Mouse (Mus musculus): Measurements from ENCODE around the gene Ptpra. TPM values are rescaled to one million over a fixed set of nuclear protein-coding genes. Genes with fewer than 3 reads are reported as not detected.

The Ptpra gene
- polyA plus RNA-seq, 1 experiment from 2014 or later: 28.2 TPM

DNA sequence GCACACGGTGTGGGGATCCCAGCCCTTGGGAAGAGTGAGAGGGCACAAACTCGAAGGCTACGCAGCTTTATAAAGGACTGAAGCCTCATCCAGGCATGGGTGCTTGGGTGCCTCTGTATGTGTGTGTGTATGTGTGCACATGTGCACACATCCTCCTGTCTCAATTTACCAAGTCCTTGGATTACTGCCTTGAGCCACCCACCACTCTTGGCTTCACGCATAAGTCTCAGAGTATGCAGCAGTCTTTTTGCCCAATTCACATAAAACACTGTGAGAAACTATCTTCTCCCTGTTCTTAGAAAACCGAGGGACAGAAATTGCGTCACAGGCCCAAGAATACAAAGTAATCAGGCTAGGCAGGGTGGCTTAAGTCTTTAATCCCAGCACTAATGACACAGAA lies 135.9 kb downstream of the Ptpra start:
- no peak for TF ChIP-seq CTCF (IDR thresholded peaks at IDR 0.05; ENCODE audit: low read depth)

DNA sequence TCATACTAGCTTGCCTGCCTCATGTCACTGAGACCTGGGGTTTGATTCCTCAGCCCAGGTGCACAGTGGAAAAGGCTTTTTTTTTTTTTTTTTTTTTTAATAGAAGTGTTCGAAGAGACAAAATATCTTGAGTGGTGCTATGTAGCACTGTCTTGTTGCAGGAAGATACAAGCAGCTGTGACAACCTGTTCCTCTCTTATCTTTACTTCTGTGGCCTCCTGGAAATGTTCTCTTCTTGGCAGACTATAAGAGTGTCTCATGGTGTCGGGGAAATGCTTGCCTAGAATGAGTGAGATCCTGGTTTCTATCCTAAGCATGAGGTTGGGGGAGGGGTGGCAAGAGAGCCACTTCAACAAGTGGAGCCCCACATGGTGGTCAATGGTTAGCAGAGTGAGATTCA lies 138.3 kb downstream of the Ptpra start:
- Histone ChIP-seq H3K27ac (ENCODE audit: low read depth, low read length) (no peak overlapping the region), H3K9me3 (ENCODE audit: control insufficient read depth) (no peaks in the 10 kb centered on the region), H3K36me3 (ENCODE audit: control insufficient read depth, insufficient read depth) (peaks cover 21% of the 10 kb centered on the region), H3K4me1 (replicated peaks; ENCODE audit: control insufficient read depth, insufficient read depth, low read length) (no peaks in the 10 kb centered on the region), H3K9ac (ENCODE audit: low read depth, low read length) (no peak overlapping the region), H3K4me2 (replicated peaks; ENCODE audit: low read depth) (no peak overlapping the region), H3K4me3 (ENCODE audit: low read depth, low read length) (no peak overlapping the region), H3K27me3 (replicated peaks; ENCODE audit: control insufficient read depth, insufficient read depth, low read length) (no peaks in the 10 kb centered on the region)
- no peak for ATAC-seq
- no peak for TF ChIP-seq CTCF (IDR thresholded peaks at IDR 0.05; ENCODE audit: low read depth)
- 80% methylated on average over 2 of the region's 2 CpGs for WGBS

More for the DNA sequence above, 135.9 kb downstream of the Ptpra start:
- Histone ChIP-seq H3K9ac (ENCODE audit: low read depth, low read length) (no peak overlapping the region), H3K4me3 (ENCODE audit: low read depth, low read length) (no peak overlapping the region), H3K4me1 (replicated peaks; ENCODE audit: control insufficient read depth, insufficient read depth, low read length) (no peaks in the 10 kb centered on the region), H3K27me3 (replicated peaks; ENCODE audit: control insufficient read depth, insufficient read depth, low read length) (peaks cover 21% of the 10 kb centered on the region), H3K9me3 (ENCODE audit: control insufficient read depth) (no peaks in the 10 kb centered on the region), H3K36me3 (ENCODE audit: control insufficient read depth, insufficient read depth) (peaks cover 9% of the 10 kb centered on the region), H3K4me2 (replicated peaks; ENCODE audit: low read depth) (no peak overlapping the region), H3K27ac (ENCODE audit: low read depth, low read length) (no peak overlapping the region)
- ATAC-seq: no peak
- 82% methylated on average over 6 of the region's 6 CpGs for WGBS

GRCm38 (mm10) chr2:130589157-130589556 lies 139.1 kb downstream of the Ptpra start:
- Histone ChIP-seq H3K27me3 (replicated peaks; ENCODE audit: control insufficient read depth, insufficient read depth, low read length) (no peaks in the 10 kb centered on the region), H3K9me3 (ENCODE audit: control insufficient read depth) (no peaks in the 10 kb centered on the region), H3K4me1 (replicated peaks; ENCODE audit: control insufficient read depth, insufficient read depth, low read length) (no peaks in the 10 kb centered on the region), H3K4me3 (ENCODE audit: low read depth, low read length) (no peak overlapping the region), H3K36me3 (ENCODE audit: control insufficient read depth, insufficient read depth) (peaks cover 21% of the 10 kb centered on the region), H3K9ac (ENCODE audit: low read depth, low read length) (no peak overlapping the region), H3K4me2 (replicated peaks; ENCODE audit: low read depth) (no peak overlapping the region), H3K27ac (ENCODE audit: low read depth, low read length) (no peak overlapping the region)
- WGBS: 67% methylated on average over 4 of the region's 4 CpGs
- no peak for ATAC-seq
- no peak for TF ChIP-seq CTCF (IDR thresholded peaks at IDR 0.05; ENCODE audit: low read depth)

DNA sequence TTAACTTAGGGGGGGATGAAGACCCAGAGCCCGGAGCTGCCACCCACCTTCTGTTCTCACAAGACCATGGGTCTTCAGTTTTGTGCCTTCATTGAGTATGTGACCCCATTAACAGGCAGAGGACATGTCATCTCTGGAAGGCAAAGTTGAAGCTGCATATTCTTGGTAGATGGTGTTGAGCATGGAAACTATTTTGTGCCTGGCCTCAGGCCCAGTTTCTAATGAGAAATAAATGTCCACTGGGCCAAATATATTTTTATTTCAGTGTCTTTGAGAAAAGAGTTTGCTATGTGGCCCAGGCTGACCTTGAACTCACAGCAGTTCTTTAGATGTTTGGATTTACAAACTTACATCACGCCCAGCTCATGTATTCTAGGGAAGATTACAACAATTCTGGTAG lies 139.7 kb downstream of the Ptpra start:
- TF ChIP-seq CTCF (IDR thresholded peaks at IDR 0.05; ENCODE audit: low read depth): no peak
- no peaks in the 10 kb centered on the region for H3K27me3 ChIP-seq (replicated peaks; ENCODE audit: control insufficient read depth, insufficient read depth, low read length)
- H3K4me2 ChIP-seq (replicated peaks; ENCODE audit: low read depth): no peak overlapping the region
- H3K27ac ChIP-seq (ENCODE audit: low read depth, low read length): no peak overlapping the region
- no peak for ATAC-seq
- H3K4me1 ChIP-seq (replicated peaks; ENCODE audit: control insufficient read depth, insufficient read depth, low read length): no peaks in the 10 kb centered on the region
- H3K9ac ChIP-seq (ENCODE audit: low read depth, low read length): no peak overlapping the region
- 78% methylated on average over 2 of the region's 2 CpGs for WGBS
- H3K9me3 ChIP-seq (ENCODE audit: control insufficient read depth): no peaks in the 10 kb centered on the region
- H3K4me3 ChIP-seq (ENCODE audit: low read depth, low read length): no peak overlapping the region
- peaks cover 21% of the 10 kb centered on the region for H3K36me3 ChIP-seq (ENCODE audit: control insufficient read depth, insufficient read depth)

DNA sequence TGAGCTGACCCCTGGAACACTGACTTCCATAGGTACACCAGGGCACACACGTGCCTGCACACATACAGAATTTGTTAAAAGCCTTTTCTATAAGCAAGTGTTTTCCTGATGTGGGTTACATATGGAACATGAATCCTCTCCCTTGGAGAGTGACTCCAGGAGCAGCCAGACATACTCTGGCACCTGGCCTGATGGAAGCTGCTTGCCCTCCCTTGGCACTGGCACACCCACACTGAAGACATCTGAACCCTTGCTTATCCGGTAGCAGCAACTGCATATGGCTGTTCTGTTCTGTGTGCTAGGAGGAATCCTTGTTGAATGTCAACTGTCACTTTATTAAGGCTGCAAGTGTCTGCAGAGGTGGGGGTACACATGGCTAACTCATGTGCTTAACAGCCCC lies 140.9 kb downstream of the Ptpra start:
- WGBS: 93% methylated on average over 2 of the region's 2 CpGs
- TF ChIP-seq CTCF (IDR thresholded peaks at IDR 0.05; ENCODE audit: low read depth): no peak
- peaks cover 22% of the 10 kb centered on the region for H3K36me3 ChIP-seq (ENCODE audit: control insufficient read depth, insufficient read depth)
- no peak overlapping the region for H3K4me3 ChIP-seq (ENCODE audit: low read depth, low read length)
- no peak overlapping the region for H3K4me2 ChIP-seq (replicated peaks; ENCODE audit: low read depth)
- H3K4me1 ChIP-seq (replicated peaks; ENCODE audit: control insufficient read depth, insufficient read depth, low read length): no peaks in the 10 kb centered on the region
- no peaks in the 10 kb centered on the region for H3K27me3 ChIP-seq (replicated peaks; ENCODE audit: control insufficient read depth, insufficient read depth, low read length)
- H3K27ac ChIP-seq (ENCODE audit: low read depth, low read length): no peak overlapping the region
- no peaks in the 10 kb centered on the region for H3K9me3 ChIP-seq (ENCODE audit: control insufficient read depth)
- no peak for ATAC-seq
- no peak overlapping the region for H3K9ac ChIP-seq (ENCODE audit: low read depth, low read length)

- Histone ChIP-seq H3K4me3 (ENCODE audit: low read depth, low read length) (no peak overlapping the region), H3K27ac (ENCODE audit: low read depth, low read length) (no peak overlapping the region), H3K9ac (ENCODE audit: low read depth, low read length) (no peak overlapping the region), H3K27me3 (replicated peaks; ENCODE audit: control insufficient read depth, insufficient read depth, low read length) (no peaks in the 10 kb centered on the region), H3K36me3 (ENCODE audit: control insufficient read depth, insufficient read depth) (peaks cover 53% of the 10 kb centered on the region), H3K4me1 (replicated peaks; ENCODE audit: control insufficient read depth, insufficient read depth, low read length) (no peaks in the 10 kb centered on the region), H3K4me2 (replicated peaks; ENCODE audit: low read depth) (no peak overlapping the region), H3K9me3 (ENCODE audit: control insufficient read depth) (no peaks in the 10 kb centered on the region)
- no peak for TF ChIP-seq CTCF (IDR thresholded peaks at IDR 0.05; ENCODE audit: low read depth)
- no peak for ATAC-seq
- 93% methylated on average over 1 of the region's 1 CpGs for WGBS
These were observed 145.5 kb downstream of the Ptpra start for GRCm38 (mm10) chr2:130595596-130595995.

DNA sequence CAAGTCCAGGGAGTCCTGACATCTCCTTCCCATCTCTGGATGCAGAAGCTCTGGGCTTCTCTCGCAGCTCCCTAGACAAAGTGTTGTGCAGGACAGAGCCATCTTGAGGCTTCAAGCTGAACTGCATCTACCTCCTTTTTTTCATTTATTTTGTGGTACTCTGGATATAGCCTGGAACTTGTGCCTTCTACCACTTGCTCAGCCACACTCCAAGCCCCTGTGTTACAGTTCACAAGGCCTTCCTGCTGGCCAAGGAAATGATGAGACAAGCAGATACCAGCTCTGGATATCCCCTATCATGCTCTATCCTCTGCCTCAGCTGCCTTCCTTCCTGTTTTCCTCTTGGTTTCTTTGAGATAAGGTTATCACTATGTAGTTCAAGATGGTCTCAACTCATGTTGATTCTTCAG lies 147.5 kb downstream of the Ptpra start:
- no peaks in the 10 kb centered on the region for H3K4me1 ChIP-seq (replicated peaks; ENCODE audit: control insufficient read depth, insufficient read depth, low read length)
- H3K36me3 ChIP-seq (ENCODE audit: control insufficient read depth, insufficient read depth): peaks cover 43% of the 10 kb centered on the region; the same call in 1 of the 2 replicates
- no peak overlapping the region for H3K4me3 ChIP-seq (ENCODE audit: low read depth, low read length)
- no peak overlapping the region for H3K27ac ChIP-seq (ENCODE audit: low read depth, low read length)
- no peak overlapping the region for H3K4me2 ChIP-seq (replicated peaks; ENCODE audit: low read depth)
- H3K9me3 ChIP-seq (ENCODE audit: control insufficient read depth): no peaks in the 10 kb centered on the region
- no peaks in the 10 kb centered on the region for H3K27me3 ChIP-seq (replicated peaks; ENCODE audit: control insufficient read depth, insufficient read depth, low read length)
- WGBS: 5% methylated on average over 1 of the region's 1 CpGs
- peak; percentile 76 for TF ChIP-seq CTCF (IDR thresholded peaks at IDR 0.05; ENCODE audit: low read depth)
- no peak overlapping the region for H3K9ac ChIP-seq (ENCODE audit: low read depth, low read length)
- ATAC-seq: no peak
